Mouse (Mus musculus) embryonic fibroblast, embryonic 13.5 days (primary cell): ENCODE measurements at regions not wholly inside any gene's neighbourhood (a gene's known extent, or its start where the extent isn't known, plus 50 kb on each side); places are given as distances from the start of the nearest gene placed in this dataset.

Experiments
- H3K27ac ChIP-seq: 2 replicates; pipeline ENCODE4 v1.5.1; 2012; ENCODE audit warnings: low read length, control low read depth, inconsistent platforms; ENCODE audit not compliant: insufficient read depth
- H3K4me1 ChIP-seq: 2 replicates; pipeline ENCODE4 v1.6.1; 2011; ENCODE audit warnings: low read length; ENCODE audit not compliant: control insufficient read depth, insufficient read depth
- H3K4me3 ChIP-seq: 2 replicates; pipeline ENCODE4 v1.5.1; 2011; ENCODE audit warnings: mild to moderate bottlenecking, control low read depth, low read length; ENCODE audit not compliant: insufficient read depth
- CTCF ChIP-seq: IDR thresholded peaks from 2 replicates; pipeline ENCODE4 v1.5.1; 2011; ENCODE audit warnings: mild to moderate bottlenecking, control low read depth, low read length, moderate library complexity, borderline replicate concordance; ENCODE audit not compliant: insufficient read depth
- POLR2A ChIP-seq: IDR thresholded peaks from 2 replicates; pipeline ENCODE4 v1.6.1; 2011; ENCODE audit warnings: low read depth, mild to moderate bottlenecking, control low read depth, low read length, moderate library complexity

DNA sequence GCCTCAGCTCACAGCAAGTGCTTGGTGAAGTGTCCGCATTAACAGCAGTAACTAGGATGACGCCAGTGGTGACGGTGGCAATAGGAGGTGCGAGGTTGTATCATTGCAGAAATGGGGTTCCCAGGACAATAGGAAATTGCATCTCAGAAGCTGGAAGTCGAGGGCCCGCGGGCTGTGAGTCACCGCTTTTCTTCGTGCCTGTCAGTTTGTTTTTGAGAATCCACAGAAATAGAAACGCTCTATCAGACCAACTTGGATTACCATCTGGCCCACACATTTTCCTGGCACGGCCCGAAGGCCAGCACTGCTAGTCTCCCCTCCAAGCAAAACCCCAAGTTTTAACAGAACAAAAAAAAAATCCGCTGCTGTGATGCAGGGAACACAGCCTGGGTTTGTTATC lies 395.1 kb upstream of the 3110018I06Rik start:
- TF ChIP-seq CTCF (no peak), POLR2A (no peak)
- Histone ChIP-seq H3K4me1 (no peaks in the 10 kb centered on the region), H3K4me3 (no peak overlapping the region), H3K27ac (no peak overlapping the region)

DNA sequence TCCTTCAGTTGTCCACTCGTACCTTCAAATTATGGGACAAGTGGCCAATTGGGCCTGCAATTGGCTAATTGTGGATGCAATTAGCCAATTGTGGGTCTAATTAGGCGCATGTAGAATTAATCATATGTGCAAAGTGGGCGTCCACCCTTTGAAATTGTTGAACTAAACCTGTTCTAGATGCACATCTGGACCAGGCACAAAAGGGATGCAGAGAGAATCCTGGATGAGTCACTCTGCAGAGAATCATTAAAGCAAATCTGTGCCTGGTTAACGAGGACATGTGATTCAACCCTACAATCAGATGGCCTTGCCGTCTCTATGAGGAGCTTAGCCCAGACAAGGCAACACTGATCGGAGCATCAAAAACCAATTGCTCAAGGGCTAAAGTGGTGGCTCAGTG lies 393.0 kb upstream of the 3110018I06Rik start:
- Histone ChIP-seq H3K27ac (no peak overlapping the region), H3K4me3 (no peak overlapping the region), H3K4me1 (no peaks in the 10 kb centered on the region)
- no peak for TF ChIP-seq POLR2A
- TF ChIP-seq CTCF: no peak

DNA sequence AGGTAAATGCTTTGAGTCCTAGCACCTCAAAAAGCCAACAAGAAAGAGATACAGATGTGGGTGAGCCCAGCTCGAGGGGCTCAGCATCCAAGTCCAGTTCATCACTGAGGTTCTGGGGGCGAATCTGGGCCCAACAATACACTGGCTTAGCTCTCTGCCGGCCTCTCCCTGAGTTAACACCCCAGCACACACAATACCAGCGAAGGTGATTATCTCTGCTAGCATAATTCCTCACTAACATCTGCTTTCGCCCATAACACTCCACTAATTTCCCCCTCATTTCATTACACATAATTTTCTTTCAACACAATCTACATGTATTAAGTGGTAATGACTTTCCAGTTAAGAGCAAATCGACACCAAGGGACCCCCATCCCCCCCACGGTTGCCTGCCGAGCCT lies 383.9 kb upstream of the 3110018I06Rik start:
- no peak overlapping the region for H3K4me3 ChIP-seq
- no peaks in the 10 kb centered on the region for H3K4me1 ChIP-seq
- no peak overlapping the region for H3K27ac ChIP-seq
- TF ChIP-seq CTCF: no peak

DNA sequence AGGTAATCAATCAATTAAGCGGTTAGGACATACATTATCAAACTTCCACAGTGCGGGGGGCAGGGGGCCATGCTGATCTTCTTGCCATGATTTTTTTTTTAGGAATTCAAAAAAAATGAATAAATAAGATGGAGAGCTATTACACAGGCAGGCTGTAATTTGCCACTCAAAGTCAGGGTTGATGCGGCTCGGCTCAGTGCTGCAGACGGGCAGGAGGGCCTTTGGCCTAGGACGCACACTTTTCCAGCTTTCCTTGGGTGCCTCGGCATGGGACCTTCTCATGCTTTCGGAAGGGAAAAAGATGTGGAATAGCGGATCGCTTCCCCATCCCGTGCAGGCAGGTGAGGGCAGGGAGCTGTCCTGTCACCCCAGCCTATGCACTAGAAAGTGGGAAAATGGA lies 383.4 kb upstream of the 3110018I06Rik start:
- no peaks in the 10 kb centered on the region for H3K4me1 ChIP-seq
- H3K27ac ChIP-seq: no peak overlapping the region
- H3K4me3 ChIP-seq: no peak overlapping the region
- TF ChIP-seq POLR2A: no peak

DNA sequence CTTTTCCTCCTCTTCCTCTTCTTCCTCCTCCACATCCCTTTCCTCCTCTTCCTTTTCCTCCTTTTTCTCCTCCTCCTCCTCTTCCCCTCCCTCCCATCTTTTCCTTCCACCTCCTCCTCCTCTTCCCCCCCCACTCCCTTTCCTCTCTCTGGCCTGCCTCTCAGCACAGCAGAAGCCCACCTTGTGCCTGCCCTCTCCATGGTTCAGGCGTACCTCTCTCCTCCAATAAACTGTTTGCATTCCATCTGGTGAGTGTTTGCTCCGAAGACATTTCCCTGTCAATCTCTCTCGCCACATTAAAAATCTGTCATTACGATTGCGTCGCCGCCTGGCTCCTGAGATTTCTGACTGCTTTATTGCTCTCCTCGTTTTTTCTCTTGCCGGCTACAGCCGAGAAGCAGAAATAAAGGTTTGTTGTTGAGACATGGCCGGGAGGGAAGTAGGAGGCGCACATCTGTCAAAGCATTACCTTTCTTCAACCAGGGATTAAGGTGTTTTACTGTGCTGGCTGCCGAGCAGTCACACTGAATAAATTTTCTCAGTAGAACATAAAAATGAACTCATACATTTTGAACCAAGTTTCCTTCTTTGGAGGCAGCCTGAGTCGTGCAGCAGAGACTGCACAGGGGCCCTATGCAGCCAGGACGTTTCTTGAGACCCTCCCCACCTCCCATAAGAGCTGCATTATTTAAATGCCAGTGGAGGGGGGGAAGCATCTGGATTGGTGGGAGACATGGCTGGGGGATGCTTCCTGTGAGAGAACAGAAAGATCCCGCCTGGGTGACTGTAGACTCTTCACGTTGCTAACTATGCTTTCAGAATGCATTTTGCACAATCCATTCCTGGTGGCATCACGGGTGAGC lies 376.3 kb upstream of the 3110018I06Rik start:
- Histone ChIP-seq H3K4me3 (no peak overlapping the region), H3K27ac (no peak overlapping the region)
- TF ChIP-seq POLR2A (no peak), CTCF (no peak)

DNA sequence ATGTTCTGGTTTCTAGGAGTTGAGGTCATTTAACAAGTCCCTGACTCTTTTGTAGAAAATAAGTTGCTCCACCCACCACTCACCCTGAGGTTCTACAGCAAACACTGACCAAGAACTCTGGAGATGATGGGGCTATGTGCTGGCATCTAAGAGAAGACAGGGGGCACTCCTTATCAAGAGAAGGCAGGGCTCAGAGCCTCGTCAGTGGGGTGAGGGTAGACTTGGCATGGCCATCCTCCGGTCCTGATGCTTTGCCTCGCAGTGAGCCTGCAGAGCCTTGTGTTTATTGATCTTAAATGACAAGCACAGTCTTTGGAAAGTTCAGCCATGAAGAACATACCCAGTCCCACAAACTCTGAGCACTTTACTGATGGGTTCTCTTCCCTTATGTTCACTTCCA lies 370.1 kb upstream of the 3110018I06Rik start:
- Histone ChIP-seq H3K4me1 (no peaks in the 10 kb centered on the region), H3K27ac (no peak overlapping the region), H3K4me3 (no peak overlapping the region)
- no peak for TF ChIP-seq CTCF
- TF ChIP-seq POLR2A: no peak

More for the DNA sequence above, 376.3 kb upstream of the 3110018I06Rik start:
- H3K4me1 ChIP-seq: no peaks in the 10 kb centered on the region

DNA sequence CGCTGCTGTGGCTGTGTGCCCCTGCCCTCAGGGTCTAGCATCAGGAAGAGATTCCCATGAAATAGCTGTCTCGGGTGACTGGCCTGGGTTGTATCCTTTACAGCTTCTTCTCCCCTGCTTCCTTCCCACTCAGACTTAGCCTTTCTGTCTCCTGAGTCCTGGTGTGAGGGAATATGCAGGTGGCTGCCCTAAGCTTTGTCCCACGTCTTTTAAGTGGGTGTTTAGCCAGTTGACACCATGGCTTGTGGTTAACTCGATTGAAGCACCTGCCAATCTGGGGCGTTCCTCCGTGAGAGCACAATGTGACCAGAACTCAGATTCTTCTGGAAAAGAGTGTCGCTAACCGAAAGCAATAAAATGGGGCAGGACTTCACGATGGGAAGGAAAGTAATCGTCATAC lies 369.4 kb upstream of the 3110018I06Rik start:
- Histone ChIP-seq H3K27ac (no peak overlapping the region), H3K4me3 (no peak overlapping the region), H3K4me1 (no peaks in the 10 kb centered on the region)
- TF ChIP-seq POLR2A (no peak), CTCF (no peak)

DNA sequence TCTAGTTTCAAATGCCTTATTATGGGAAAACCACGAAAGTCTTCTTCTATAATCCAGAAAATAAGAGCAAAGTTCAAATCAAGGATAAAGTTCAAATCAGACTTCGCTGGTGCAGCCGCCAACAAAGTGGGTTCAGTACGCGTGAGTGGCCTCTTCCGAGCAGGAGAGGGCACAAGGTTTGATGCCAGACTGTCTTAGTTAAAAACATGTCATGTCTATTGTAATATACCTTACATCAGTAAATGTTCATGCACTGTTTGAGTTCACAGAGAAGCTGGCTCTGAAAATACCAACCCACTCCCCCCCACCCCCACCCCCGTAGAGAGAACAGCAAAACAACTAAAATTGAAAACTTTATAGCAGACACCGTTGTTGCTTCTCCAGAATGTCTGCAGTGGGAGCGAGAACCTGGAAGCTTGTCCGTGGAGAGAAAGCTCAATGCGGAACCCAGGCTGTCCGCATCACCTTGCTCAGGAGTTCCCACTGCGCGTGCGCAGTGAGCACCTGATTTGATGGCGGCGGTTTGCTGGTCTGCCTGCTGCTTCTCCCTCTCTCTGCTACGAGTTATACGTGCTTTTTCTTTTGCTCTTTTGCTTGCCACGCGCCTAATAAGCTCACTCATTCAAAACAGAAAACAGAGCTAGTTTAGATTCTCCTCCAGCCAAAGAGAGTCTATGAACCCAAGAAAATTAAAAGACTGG lies 367.8 kb upstream of the 3110018I06Rik start:
- TF ChIP-seq CTCF (no peak), POLR2A (no peak)
- no peaks in the 10 kb centered on the region for H3K4me1 ChIP-seq
- no peak overlapping the region for H3K27ac ChIP-seq
- H3K4me3 ChIP-seq: no peak overlapping the region

DNA sequence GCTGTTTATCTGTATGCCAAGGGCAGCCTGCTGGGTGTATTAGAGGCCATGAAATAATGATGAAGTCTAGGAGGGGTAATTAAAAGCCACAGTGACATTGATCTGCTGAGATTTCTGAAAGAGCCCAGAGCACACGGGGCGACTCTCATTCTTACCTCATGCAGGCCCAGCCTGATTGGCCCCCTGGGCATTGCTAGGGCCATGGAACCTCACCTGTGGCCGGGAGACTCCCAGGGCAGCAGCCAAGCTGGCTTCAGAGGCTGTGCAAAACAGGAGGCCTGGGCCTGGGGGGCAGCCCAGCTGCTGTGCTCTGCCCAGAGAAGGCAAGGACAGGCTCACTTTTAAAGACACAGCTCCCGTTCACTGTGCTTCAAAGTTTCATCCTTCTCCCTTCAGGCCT lies 366.4 kb upstream of the 3110018I06Rik start:
- no peak for TF ChIP-seq CTCF
- TF ChIP-seq POLR2A: no peak
- Histone ChIP-seq H3K27ac (no peak overlapping the region), H3K4me3 (no peak overlapping the region), H3K4me1 (no peaks in the 10 kb centered on the region)

DNA sequence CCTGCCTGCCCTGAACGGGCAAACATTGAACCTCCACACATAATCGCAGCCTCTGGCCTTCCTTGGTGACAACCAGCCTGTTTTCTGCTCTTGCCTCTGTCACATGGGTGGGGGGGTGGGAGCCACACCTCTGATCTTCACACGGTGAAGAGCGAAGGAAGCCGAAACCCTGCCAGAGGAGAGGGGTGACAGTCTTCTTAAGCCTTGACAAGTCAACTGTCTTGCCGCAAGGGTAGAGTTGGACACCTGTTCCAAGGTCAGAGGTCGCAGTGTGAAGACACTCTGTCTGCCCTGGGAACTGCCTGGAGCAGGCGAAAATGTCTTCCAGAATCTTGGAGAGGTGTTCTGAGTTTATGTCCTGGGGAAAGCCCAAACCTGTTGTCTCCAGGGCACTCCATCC lies 364.8 kb upstream of the 3110018I06Rik start:
- no peak overlapping the region for H3K4me3 ChIP-seq
- no peak overlapping the region for H3K27ac ChIP-seq
- H3K4me1 ChIP-seq: no peaks in the 10 kb centered on the region
- TF ChIP-seq CTCF (no peak), POLR2A (no peak)
